26 mouse cellular contexts compared by ENCODE assay signal in the genomic region with DNA sequence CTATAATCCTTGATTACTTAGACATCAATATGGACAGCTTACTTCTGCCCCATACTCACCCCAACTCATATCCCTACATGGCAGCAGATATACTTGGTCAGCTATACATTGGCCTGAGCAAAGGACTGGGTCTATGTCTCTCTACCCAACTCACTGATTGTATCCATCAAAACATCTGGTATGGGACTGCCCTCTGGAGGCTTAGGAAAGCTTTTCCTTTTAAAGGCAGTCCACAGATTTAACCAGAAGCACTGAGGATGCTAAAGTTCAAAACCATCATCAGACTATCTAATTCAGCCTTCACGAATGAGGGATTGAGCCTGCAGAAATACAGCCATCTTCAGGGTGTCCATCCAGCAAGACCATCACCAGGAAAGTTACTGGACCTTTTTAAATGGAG. TPM values are rescaled to one million over a fixed set of nuclear protein-coding genes. Genes with fewer than 3 reads are reported as not detected.
A peak's percentile ranks its signal among the peaks of the same experiment; 100 is the strongest.
DNase-seq lines count a peak whose midpoint lies in the region; ATAC-seq and TF ChIP-seq lines count a peak whose summit lies in the region.
"Had no signal": no experiment of that assay in that cellular context is flagged by ENCODE, and none has a peak within 500 bp of the region (broad histone marks: within the 10 kb centered on the region; RNA-seq: fewer than 3 reads in every experiment).

No protein-coding gene starts in this region.

- H3K27me3 ChIP-seq in intestine, postnatal 0 days (replicated peaks; ENCODE audit: control insufficient read depth, insufficient read depth, low read length) = no peaks in the 10 kb centered on the region
- H3K27me3 ChIP-seq in intestine, embryonic 15.5 days (replicated peaks) = no peaks in the 10 kb centered on the region
- no peaks in the 10 kb centered on the region for H3K27me3 ChIP-seq in liver, postnatal 0 days (ENCODE audit: insufficient read depth, low read length)
- H3K27me3 ChIP-seq in liver, embryonic 11.5 days (replicated peaks; ENCODE audit: control insufficient read depth, insufficient read depth, low read length) = no peaks in the 10 kb centered on the region
- H3K27me3 ChIP-seq: embryonic facial prominence, embryonic 13.5 days; forebrain, embryonic 13.5 days; heart, embryonic 13.5 days; hindbrain, embryonic 13.5 days; kidney, embryonic 15.5 days; lung, embryonic 15.5 days; megakaryocyte, embryonic 14.5 days; midbrain, embryonic 15.5 days had no signal

- no peak overlapping the region for H3K27ac ChIP-seq in intestine, postnatal 0 days (ENCODE audit: low read depth, low read length)
- no peak overlapping the region for H3K27ac ChIP-seq in intestine, embryonic 15.5 days
- no peak overlapping the region for H3K27ac ChIP-seq in liver, postnatal 0 days (ENCODE audit: low read depth)
- no peak overlapping the region for H3K27ac ChIP-seq in liver, embryonic 11.5 days (ENCODE audit: low read depth, low read length)
- H3K27ac ChIP-seq: embryonic facial prominence, embryonic 13.5 days; forebrain, embryonic 13.5 days; heart, embryonic 13.5 days; hindbrain, embryonic 13.5 days; kidney, embryonic 15.5 days; left cerebral cortex, adult 2 months; liver, embryonic 14.5 days; lung, embryonic 15.5 days; midbrain, embryonic 15.5 days had no signal

- H3K4me3 ChIP-seq in intestine, postnatal 0 days (ENCODE audit: low read depth, low read length) = no peak overlapping the region
- H3K4me3 ChIP-seq in intestine, embryonic 15.5 days (replicated peaks) = no peak overlapping the region
- H3K4me3 ChIP-seq in liver, postnatal 0 days (ENCODE audit: low read depth, low read length) = no peak overlapping the region
- H3K4me3 ChIP-seq in liver, embryonic 11.5 days (ENCODE audit: low read depth, low read length) = no peak overlapping the region
- H3K4me3 ChIP-seq: embryonic facial prominence, embryonic 13.5 days; erythroblast, embryonic 14.5 days; forebrain, embryonic 13.5 days; heart, embryonic 13.5 days; hindbrain, embryonic 13.5 days; kidney, embryonic 15.5 days; left cerebral cortex, adult 2 months; lung, embryonic 15.5 days; megakaryocyte, embryonic 14.5 days; midbrain, embryonic 15.5 days had no signal

- peak; percentile 21 for DNase-seq in embryo, embryonic 10 days (ENCODE audit: low spot score)
- no peak for DNase-seq in embryo, embryonic 9.5 days (ENCODE audit: extremely low spot score)
- DNase-seq in liver, postnatal 0 days = no peak
- no peak for DNase-seq in liver, embryonic 11.5 days (ENCODE audit: low spot score)
- no peak for DNase-seq in urinary bladder, postnatal 4 days (ENCODE audit: low spot score in 2 of 2)
- DNase-seq: adrenal gland, adult 2 months; cerebellum, adult 11-12 months; cerebellum, postnatal 14 days; heart, adult 11 months; layer of hippocampus, adult 9-11 months; lung, postnatal 36 days; thymus, postnatal 14 days had no signal

- no peaks in the 10 kb centered on the region for H3K9me3 ChIP-seq in intestine, postnatal 0 days (ENCODE audit: control insufficient read depth)
- no peaks in the 10 kb centered on the region for H3K9me3 ChIP-seq in intestine, embryonic 15.5 days
- no peaks in the 10 kb centered on the region for H3K9me3 ChIP-seq in liver, postnatal 0 days (ENCODE audit: low read length)
- H3K9me3 ChIP-seq in liver, embryonic 11.5 days (ENCODE audit: control insufficient read depth, low read length) = no peaks in the 10 kb centered on the region
- H3K9me3 ChIP-seq: embryonic facial prominence, embryonic 13.5 days; forebrain, embryonic 13.5 days; heart, embryonic 13.5 days; hindbrain, embryonic 13.5 days; kidney, embryonic 15.5 days; lung, embryonic 15.5 days; midbrain, embryonic 15.5 days had no signal

- H3K36me3 ChIP-seq in intestine, postnatal 0 days (ENCODE audit: control insufficient read depth, insufficient read depth) = no peaks in the 10 kb centered on the region
- no peaks in the 10 kb centered on the region for H3K36me3 ChIP-seq in intestine, embryonic 15.5 days
- H3K36me3 ChIP-seq in liver, postnatal 0 days (replicated peaks; ENCODE audit: insufficient read depth, low read length) = no peaks in the 10 kb centered on the region
- no peaks in the 10 kb centered on the region for H3K36me3 ChIP-seq in liver, embryonic 11.5 days (ENCODE audit: control insufficient read depth, insufficient read depth, low read length)
- H3K36me3 ChIP-seq: embryonic facial prominence, embryonic 13.5 days; heart, embryonic 13.5 days; hindbrain, embryonic 13.5 days; kidney, embryonic 15.5 days; lung, embryonic 15.5 days; midbrain, embryonic 15.5 days had no signal

- TF ChIP-seq EP300 in liver, postnatal 0 days (IDR thresholded peaks at IDR 0.05; ENCODE audit: low read depth) = no peak

- peak; percentile 40 for TF ChIP-seq CTCF in intestine, postnatal 0 days (IDR thresholded peaks at IDR 0.05; ENCODE audit: low read depth)
- TF ChIP-seq CTCF in liver, postnatal 0 days (IDR thresholded peaks at IDR 0.05; ENCODE audit: low read depth) = peak; percentile 14; the same call in 1 of the 2 replicates

- ATAC-seq in intestine, postnatal 0 days = no peak
- no peak for ATAC-seq in intestine, embryonic 15.5 days
- ATAC-seq in liver, postnatal 0 days = no peak
- ATAC-seq in liver, embryonic 11.5 days (replicated peaks; ENCODE audit: low FRiP score) = no peak
- ATAC-seq: forebrain, embryonic 13.5 days; midbrain, embryonic 15.5 days had no signal

- H3K4me2 ChIP-seq in intestine, postnatal 0 days (replicated peaks; ENCODE audit: low read depth) = no peak overlapping the region
- no peak overlapping the region for H3K4me2 ChIP-seq in intestine, embryonic 15.5 days (replicated peaks)
- H3K4me2 ChIP-seq in liver, postnatal 0 days (ENCODE audit: low read depth, low read length) = no peak overlapping the region
- H3K4me2 ChIP-seq in liver, embryonic 11.5 days = no peak overlapping the region
- H3K4me2 ChIP-seq: embryonic facial prominence, embryonic 13.5 days; forebrain, embryonic 13.5 days; heart, embryonic 13.5 days; hindbrain, embryonic 13.5 days; kidney, embryonic 15.5 days; lung, embryonic 15.5 days; midbrain, embryonic 15.5 days had no signal

- no peaks in the 10 kb centered on the region for H3K4me1 ChIP-seq in intestine, postnatal 0 days (replicated peaks; ENCODE audit: control insufficient read depth, insufficient read depth, low read length)
- H3K4me1 ChIP-seq in intestine, embryonic 15.5 days (replicated peaks) = no peaks in the 10 kb centered on the region
- no peaks in the 10 kb centered on the region for H3K4me1 ChIP-seq in liver, postnatal 0 days (ENCODE audit: insufficient read depth)
- H3K4me1 ChIP-seq in liver, embryonic 11.5 days (replicated peaks; ENCODE audit: control insufficient read depth, insufficient read depth, low read length) = no peaks in the 10 kb centered on the region
- H3K4me1 ChIP-seq: embryonic facial prominence, embryonic 13.5 days; forebrain, embryonic 13.5 days; heart, embryonic 13.5 days; hindbrain, embryonic 13.5 days; kidney, embryonic 15.5 days; lung, embryonic 15.5 days; megakaryocyte, embryonic 14.5 days; midbrain, embryonic 15.5 days had no signal

- no peak overlapping the region for H3K9ac ChIP-seq in intestine, postnatal 0 days (ENCODE audit: low read depth, low read length)
- H3K9ac ChIP-seq in intestine, embryonic 15.5 days = no peak overlapping the region
- H3K9ac ChIP-seq in liver, postnatal 0 days (replicated peaks) = no peak overlapping the region
- H3K9ac ChIP-seq in liver, embryonic 11.5 days (ENCODE audit: low read depth, low read length) = no peak overlapping the region
- H3K9ac ChIP-seq: embryonic facial prominence, embryonic 13.5 days; forebrain, embryonic 13.5 days; heart, embryonic 13.5 days; hindbrain, embryonic 13.5 days; kidney, embryonic 15.5 days; liver, embryonic 14.5 days; lung, embryonic 15.5 days; midbrain, embryonic 15.5 days had no signal

- WGBS in intestine, postnatal 0 days = 75% methylated on average over 1 of the region's 1 CpGs
- 80% methylated on average over 1 of the region's 1 CpGs for WGBS in intestine, embryonic 15.5 days
- 57% methylated on average over 1 of the region's 1 CpGs for WGBS in liver, postnatal 0 days (ENCODE audit: insufficient replicate concordance)
- 65% methylated on average over 1 of the region's 1 CpGs for WGBS in liver, embryonic 11.5 days

RNA-seq across cellular contexts. Expression of gene Spag17, which starts 20.5 kb away (rescaled TPM):
- 0.13 TPM in 1 of 2 replicates, not detected in the other for polyA plus RNA-seq in intestine, postnatal 0 days (2015; fragmentation: Nextera tagmentation; extraction: Ambion mirVana)
- polyA plus RNA-seq in intestine, embryonic 15.5 days (2015; fragmentation: Nextera tagmentation; extraction: Ambion mirVana) = 0.10 and 0.41 TPM in 2 replicates
- polyA plus RNA-seq in liver, postnatal 0 days (2015; fragmentation: Nextera tagmentation; extraction: Ambion mirVana) = 0.36 and 0.46 TPM in 2 replicates
- polyA plus RNA-seq in liver, embryonic 11.5 days (2014; fragmentation: Nextera tagmentation; extraction: Ambion mirVana) = 0.04 TPM in 1 of 2 replicates, not detected in the other
- polyA plus RNA-seq: erythroblast, embryonic 14.5 days; spleen, adult 2 months had no signal
